Mouse (Mus musculus) heart, adult 11 months (tissue): Measurements from ENCODE around the gene Noxo1.

Source experiments
- DNase-seq: peaks from one replicate; pipeline ENCODE4 v3.0.0; 2022

Noxo1 gene

DNA sequence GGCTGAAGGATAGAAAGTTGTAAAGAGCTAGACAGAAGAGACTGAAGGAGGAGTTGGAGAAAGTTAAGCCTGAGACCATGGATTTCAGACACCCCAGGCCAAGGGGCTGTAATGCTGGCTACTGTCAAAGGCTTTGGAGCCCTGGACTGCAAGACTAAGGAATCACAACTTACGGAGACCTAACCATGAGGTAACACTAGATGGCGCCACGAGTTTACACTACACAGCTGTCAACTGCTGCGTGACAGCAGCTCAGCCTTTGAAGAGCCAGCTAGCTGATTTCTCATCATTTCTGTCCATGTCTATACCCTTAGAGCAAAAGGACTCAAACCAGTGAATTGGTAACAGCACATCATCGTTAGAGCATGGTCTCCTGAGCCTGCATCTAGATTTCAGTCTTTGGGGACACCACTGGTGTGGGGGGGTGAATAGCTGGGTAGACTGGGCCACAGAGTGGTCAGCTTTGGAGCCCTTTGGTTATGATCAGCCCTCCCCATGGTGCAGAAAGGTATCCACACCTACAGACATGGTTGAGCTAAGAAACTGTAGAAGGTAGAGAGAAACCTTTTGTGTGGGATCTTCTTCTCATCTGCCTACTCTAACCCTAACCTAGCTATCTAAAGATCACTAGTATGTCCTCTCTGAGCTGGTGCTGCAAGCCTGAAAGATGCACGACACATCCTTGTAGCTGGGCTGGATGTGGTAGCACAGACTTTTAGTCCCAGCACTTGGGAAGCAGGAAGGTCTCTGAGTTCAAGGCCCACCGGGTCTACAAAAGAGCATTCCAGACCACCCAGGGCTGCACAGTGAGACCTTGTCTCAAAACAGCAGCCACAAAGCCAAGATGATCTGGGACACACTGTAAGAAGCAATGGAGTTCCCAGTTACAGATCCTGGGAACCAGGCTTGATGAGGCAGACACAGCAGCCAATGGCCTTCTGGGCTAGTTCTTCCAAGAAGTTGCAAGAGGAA lies 49.8 kb downstream of the Noxo1 start:
- peak; percentile 95 for DNase-seq

DNA sequence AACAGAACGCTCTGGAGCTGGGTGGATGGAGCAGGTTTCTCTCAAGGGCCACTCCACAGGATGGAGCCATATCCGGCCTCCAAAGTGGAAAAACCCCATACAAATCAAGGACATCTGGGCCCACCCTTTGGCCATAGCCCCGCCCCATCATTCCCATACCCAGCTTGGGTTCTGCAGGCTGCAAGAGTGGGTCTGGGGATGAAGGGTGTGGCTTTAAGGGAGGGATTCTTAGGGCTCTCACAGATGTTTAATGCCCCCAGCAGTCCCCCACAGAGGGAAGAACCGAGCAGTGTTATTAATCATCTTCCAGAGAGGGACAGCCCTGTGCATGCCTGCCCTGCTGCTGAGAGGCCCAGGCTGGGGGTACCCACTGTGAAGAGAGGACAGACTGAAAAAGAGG lies 51.0 kb downstream of the Noxo1 start:
- no peak for DNase-seq
